Mouse (Mus musculus) cerebellum, adult 9-11 months (tissue): ENCODE measurements around the gene Neurod6.

Experiments
- DNase-seq: peaks from one replicate; pipeline ENCODE4 v3.0.0; 2022

Neurod6 gene

GRCm38 (mm10) chr6:55646111-55646823 is 34.8 kb downstream of the Neurod6 start:
- DNase-seq = no peak

DNA sequence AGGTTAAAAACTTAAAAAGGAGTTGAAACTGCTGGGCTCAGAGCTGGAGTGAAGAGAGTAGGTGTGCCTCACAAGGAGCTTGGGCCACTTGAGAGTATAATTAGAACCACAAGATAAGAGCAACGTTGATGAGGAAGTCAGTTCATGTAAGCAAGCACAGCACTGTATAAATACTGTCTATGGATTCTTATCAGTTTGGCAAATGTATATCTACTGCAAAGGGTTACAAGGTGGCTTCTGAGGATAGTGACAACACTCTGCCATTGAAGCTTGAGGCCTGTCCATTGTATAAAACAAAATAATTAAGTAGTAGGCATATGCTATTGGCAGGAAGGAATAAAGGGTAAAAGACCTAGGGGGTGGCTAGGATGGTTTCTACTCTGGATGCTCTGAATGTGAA is 46.4 kb downstream of the Neurod6 start:
- DNase-seq = no peak
